Mouse (Mus musculus) brain, adult 10 weeks (tissue): ENCODE measurements around the gene Klk10. TPM values are rescaled to one million over a fixed set of nuclear protein-coding genes. Genes with fewer than 3 reads are reported as not detected.

Source experiments
- polyA plus RNA-seq: library from polyadenylated mRNA; stranded (reverse); fragments of 350-450 nt; fragmentation: Illumina TruSeq; extraction: RNeasy Lipid Tissue Mini Kit (QIAGEN cat#74804); gene quantifications from one replicate; pipeline ENCODE4 v1.2.3, GENCODE M21; 2015; ENCODE audit warnings: low read depth, low replicate concordance

Gene Klk10
- not detected for polyA plus RNA-seq

GRCm38 (mm10) chr7:43780746-43781145 lies at the start of gene Klk10:
Gene Klk10 (plus strand): TSS chr7:43781035.

DNA sequence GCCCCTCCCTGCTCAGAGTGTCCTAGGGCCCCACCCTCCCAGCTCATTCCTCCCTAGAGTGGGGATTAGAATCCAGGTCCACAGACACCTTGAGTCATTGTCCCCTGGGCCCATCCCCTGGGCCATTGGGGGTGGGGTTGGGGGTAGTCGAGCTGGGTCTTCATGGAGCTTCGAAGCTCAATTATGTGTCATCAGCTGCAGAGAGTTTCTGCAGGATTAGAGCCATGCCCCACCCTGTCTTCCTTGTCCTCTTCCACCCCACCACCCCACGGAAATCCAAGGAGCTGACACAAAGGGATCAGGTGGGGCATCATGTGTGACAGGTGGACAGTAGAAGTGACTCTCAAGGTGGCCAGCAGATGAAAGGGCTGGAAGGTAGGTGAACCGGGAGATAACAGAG lies 12.2 kb upstream of the Klk10 start, which contains the start of gene Klk12:
Gene Klk12 (plus strand): TSS at position 301 of the 400 bp plus-strand sequence.

GRCm38 (mm10) chr7:43774364-43774763 lies 6.5 kb upstream of the Klk10 start, which contains the start of gene Klk11:
Gene Klk11 (plus strand): TSS chr7:43774604.

DNA sequence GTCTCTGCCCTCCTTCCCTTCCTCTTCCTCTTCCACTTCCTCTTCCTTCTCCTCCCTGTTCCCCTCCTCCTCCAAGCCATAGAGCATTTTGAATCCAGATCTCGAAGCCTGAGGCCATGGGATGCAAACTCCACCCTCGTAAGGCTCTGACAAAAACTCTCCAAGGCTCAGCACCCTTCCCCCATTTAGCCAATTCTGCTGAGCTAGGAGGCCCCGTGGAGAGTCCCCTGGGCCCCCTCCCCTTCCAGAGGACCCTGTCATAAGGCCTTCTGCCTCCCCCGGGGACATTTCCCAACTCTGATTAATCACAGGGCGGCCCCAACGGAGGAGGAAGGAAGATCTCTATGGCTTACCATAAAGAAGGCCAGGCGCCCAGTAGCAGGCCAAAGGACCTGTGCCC lies 10.8 kb downstream of the Klk10 start, which contains the start of gene Klk9:
Gene Klk9 (plus strand): TSS at position 301 of the 400 bp plus-strand sequence.

GRCm38 (mm10) chr7:43797333-43797769 lies 16.5 kb downstream of the Klk10 start, which contains the start of gene Klk8:
Gene Klk8 (plus strand): TSS chr7:43797577.

DNA sequence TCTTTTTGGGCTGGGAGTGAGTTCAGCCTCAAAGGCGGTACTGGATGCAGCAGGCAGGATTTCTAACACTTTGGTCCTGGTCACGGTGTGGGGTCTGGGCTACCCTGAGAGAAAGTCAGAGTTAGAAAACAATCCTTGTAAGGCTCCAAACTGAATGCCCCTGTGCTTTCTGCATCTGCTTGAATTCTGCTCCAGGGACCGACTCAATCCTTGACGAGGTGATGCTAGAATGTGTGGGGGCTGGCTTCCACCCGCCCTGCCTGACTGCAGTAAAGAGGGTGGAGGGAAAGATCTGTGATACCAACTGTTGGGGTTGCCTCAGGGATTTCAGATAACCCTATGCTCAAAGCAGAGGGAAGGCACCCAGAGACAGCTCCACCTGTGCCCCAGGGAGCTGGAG lies 30.2 kb downstream of the Klk10 start, which contains the start of gene Klk7:
Gene Klk7 (plus strand): TSS at position 301 of the 400 bp plus-strand sequence.

GRCm38 (mm10) chr7:43824199-43824598 lies 43.4 kb downstream of the Klk10 start, which contains the start of gene Klk6:
Gene Klk6 (plus strand): TSS chr7:43824499.

Other genes starting within 250 kb of the Klk10 start
- gene Cd33, start 236.6 kb upstream of the Klk10 start, polyA plus RNA-seq, result 5.4 TPM
- gene Zfp658, start 218.8 kb upstream of the Klk10 start, polyA plus RNA-seq, result 6.1 TPM
- gene Zfp719, start 201.4 kb upstream of the Klk10 start, polyA plus RNA-seq, result 13.2 TPM
- not detected for gene Zfp819, start 173.9 kb upstream of the Klk10 start, polyA plus RNA-seq
- not detected for gene Ceacam18, start 146.3 kb upstream of the Klk10 start, polyA plus RNA-seq
- 1.4 TPM for gene Siglece, start 120.9 kb upstream of the Klk10 start, polyA plus RNA-seq
- gene Ctu1, start 109.0 kb upstream of the Klk10 start, polyA plus RNA-seq, result 6.3 TPM
- not detected for gene Klk14, start 90.6 kb upstream of the Klk10 start, polyA plus RNA-seq
- not detected for gene Klk13, start 68.5 kb upstream of the Klk10 start, polyA plus RNA-seq
- gene Klk12, start 12.1 kb upstream of the Klk10 start, polyA plus RNA-seq, result not detected
- gene Klk11, start 6.4 kb upstream of the Klk10 start, polyA plus RNA-seq, result not detected
- gene Klk9, start 10.9 kb downstream of the Klk10 start, polyA plus RNA-seq, result not detected
- 7.5 TPM for gene Klk8, start 16.5 kb downstream of the Klk10 start, polyA plus RNA-seq
- not detected for gene Klk7, start 30.3 kb downstream of the Klk10 start, polyA plus RNA-seq
- gene Klk6, start 43.5 kb downstream of the Klk10 start, polyA plus RNA-seq, result 13.7 TPM
- gene Klk5, start 60.9 kb downstream of the Klk10 start, polyA plus RNA-seq, result not detected
- gene Klk4, start 100.1 kb downstream of the Klk10 start, polyA plus RNA-seq, result not detected
- not detected for gene Klk15, start 152.7 kb downstream of the Klk10 start, polyA plus RNA-seq
- not detected for gene Klk1b8, start 169.6 kb downstream of the Klk10 start, polyA plus RNA-seq
- not detected for gene Klk1b1, start 185.7 kb downstream of the Klk10 start, polyA plus RNA-seq
- gene Klk1b9, start 195.0 kb downstream of the Klk10 start, polyA plus RNA-seq, result not detected
- not detected for gene Klk1b11, start 214.8 kb downstream of the Klk10 start, polyA plus RNA-seq
- not detected for gene Klk1b26, start 231.1 kb downstream of the Klk10 start, polyA plus RNA-seq